Mouse (Mus musculus): ENCODE results near the gene Lrrc8d. TPM values are rescaled to one million over a fixed set of nuclear protein-coding genes. Genes with fewer than 3 reads are reported as not detected.

Gene Lrrc8d
- polyA plus RNA-seq, 1 experiment, result 34.6 TPM

- TF ChIP-seq EP300 (IDR thresholded peaks at IDR 0.05; ENCODE audit: insufficient read depth, low read depth, low read length) (no peak), POLR2A (IDR thresholded peaks at IDR 0.05; ENCODE audit: insufficient read depth, low read length) (no peak)
- Histone ChIP-seq H3K4me1 (ENCODE audit: control insufficient read depth, insufficient read depth, low read length) (no peaks in the 10 kb centered on the region), H3K9ac (ENCODE audit: low read depth, poor library complexity, severe bottlenecking) (no peak overlapping the region), H3K27ac (ENCODE audit: insufficient read depth, low read length) (no peak overlapping the region), H3K9me3 (replicated peaks; ENCODE audit: control insufficient read depth, insufficient read depth, low read length, poor library complexity, severe bottlenecking) (no peaks in the 10 kb centered on the region), H3K27me3 (ENCODE audit: control insufficient read depth, insufficient read depth, low read length, poor library complexity, severe bottlenecking) (no peaks in the 10 kb centered on the region), H3K4me3 (ENCODE audit: low read depth, low read length) (no peak overlapping the region), H3K36me3 (ENCODE audit: control insufficient read depth, insufficient read depth, low read length, poor library complexity, severe bottlenecking) (no peaks in the 10 kb centered on the region)
Measured at GRCm38 (mm10) chr5:105822521-105823498, 123.0 kb downstream of the Lrrc8d start.

GRCm38 (mm10) chr5:105824282-105824681 lies 124.5 kb downstream of the Lrrc8d start:
- Histone ChIP-seq H3K9ac (ENCODE audit: low read depth, poor library complexity, severe bottlenecking) (no peak overlapping the region), H3K4me3 (ENCODE audit: low read depth, low read length) (no peak overlapping the region), H3K27me3 (ENCODE audit: control insufficient read depth, insufficient read depth, low read length, poor library complexity, severe bottlenecking) (no peaks in the 10 kb centered on the region), H3K9me3 (replicated peaks; ENCODE audit: control insufficient read depth, insufficient read depth, low read length, poor library complexity, severe bottlenecking) (no peaks in the 10 kb centered on the region), H3K27ac (ENCODE audit: insufficient read depth, low read length) (no peak overlapping the region), H3K4me1 (ENCODE audit: control insufficient read depth, insufficient read depth, low read length) (no peaks in the 10 kb centered on the region), H3K36me3 (ENCODE audit: control insufficient read depth, insufficient read depth, low read length, poor library complexity, severe bottlenecking) (no peaks in the 10 kb centered on the region)
- TF ChIP-seq CTCF (IDR thresholded peaks at IDR 0.05; ENCODE audit: low read depth, low read length) (no peak), EP300 (IDR thresholded peaks at IDR 0.05; ENCODE audit: insufficient read depth, low read depth, low read length) (no peak), POLR2A (IDR thresholded peaks at IDR 0.05; ENCODE audit: insufficient read depth, low read length) (no peak)

DNA sequence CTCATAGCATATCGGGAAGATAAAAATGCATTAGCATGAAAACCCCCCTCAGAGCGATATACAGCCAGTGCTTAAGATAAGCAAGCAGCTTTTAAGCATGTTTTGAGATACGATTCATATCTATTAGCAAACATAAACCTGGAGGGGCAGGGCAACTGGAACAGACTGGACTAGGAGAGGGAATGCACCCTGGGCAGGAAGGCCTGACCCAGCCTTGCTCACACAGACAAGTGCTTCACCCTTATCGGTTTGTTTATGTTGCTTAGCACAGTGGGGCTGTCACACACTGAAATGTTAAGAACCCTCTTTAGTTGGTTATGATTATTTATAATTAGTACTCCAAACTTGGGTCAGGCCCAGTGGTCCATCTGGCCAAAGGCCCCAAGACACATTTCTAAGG lies 125.1 kb downstream of the Lrrc8d start:
- TF ChIP-seq POLR2A (IDR thresholded peaks at IDR 0.05; ENCODE audit: insufficient read depth, low read length), result no peak
- TF ChIP-seq EP300 (IDR thresholded peaks at IDR 0.05; ENCODE audit: insufficient read depth, low read depth, low read length), result no peak
- TF ChIP-seq CTCF (IDR thresholded peaks at IDR 0.05; ENCODE audit: low read depth, low read length), result no peak
- Histone ChIP-seq H3K4me3 (ENCODE audit: low read depth, low read length) (no peak overlapping the region), H3K9ac (ENCODE audit: low read depth, poor library complexity, severe bottlenecking) (no peak overlapping the region), H3K9me3 (replicated peaks; ENCODE audit: control insufficient read depth, insufficient read depth, low read length, poor library complexity, severe bottlenecking) (no peaks in the 10 kb centered on the region), H3K27me3 (ENCODE audit: control insufficient read depth, insufficient read depth, low read length, poor library complexity, severe bottlenecking) (no peaks in the 10 kb centered on the region), H3K4me1 (ENCODE audit: control insufficient read depth, insufficient read depth, low read length) (no peaks in the 10 kb centered on the region), H3K36me3 (ENCODE audit: control insufficient read depth, insufficient read depth, low read length, poor library complexity, severe bottlenecking) (no peaks in the 10 kb centered on the region), H3K27ac (ENCODE audit: insufficient read depth, low read length) (no peak overlapping the region)

GRCm38 (mm10) chr5:105826916-105827510 lies 127.2 kb downstream of the Lrrc8d start:
- no peaks in the 10 kb centered on the region for H3K27me3 ChIP-seq (ENCODE audit: control insufficient read depth, insufficient read depth, low read length, poor library complexity, severe bottlenecking)
- no peak overlapping the region for H3K27ac ChIP-seq (ENCODE audit: insufficient read depth, low read length)
- H3K4me3 ChIP-seq (ENCODE audit: low read depth, low read length), result no peak overlapping the region
- H3K9me3 ChIP-seq (replicated peaks; ENCODE audit: control insufficient read depth, insufficient read depth, low read length, poor library complexity, severe bottlenecking), result no peaks in the 10 kb centered on the region
- H3K36me3 ChIP-seq (ENCODE audit: control insufficient read depth, insufficient read depth, low read length, poor library complexity, severe bottlenecking), result no peaks in the 10 kb centered on the region
- no peak overlapping the region for H3K9ac ChIP-seq (ENCODE audit: low read depth, poor library complexity, severe bottlenecking)
- no peak for TF ChIP-seq EP300 (IDR thresholded peaks at IDR 0.05; ENCODE audit: insufficient read depth, low read depth, low read length)
- TF ChIP-seq CTCF (IDR thresholded peaks at IDR 0.05; ENCODE audit: low read depth, low read length), result no peak
- no peak for TF ChIP-seq POLR2A (IDR thresholded peaks at IDR 0.05; ENCODE audit: insufficient read depth, low read length)
- H3K4me1 ChIP-seq (ENCODE audit: control insufficient read depth, insufficient read depth, low read length), result no peaks in the 10 kb centered on the region

DNA sequence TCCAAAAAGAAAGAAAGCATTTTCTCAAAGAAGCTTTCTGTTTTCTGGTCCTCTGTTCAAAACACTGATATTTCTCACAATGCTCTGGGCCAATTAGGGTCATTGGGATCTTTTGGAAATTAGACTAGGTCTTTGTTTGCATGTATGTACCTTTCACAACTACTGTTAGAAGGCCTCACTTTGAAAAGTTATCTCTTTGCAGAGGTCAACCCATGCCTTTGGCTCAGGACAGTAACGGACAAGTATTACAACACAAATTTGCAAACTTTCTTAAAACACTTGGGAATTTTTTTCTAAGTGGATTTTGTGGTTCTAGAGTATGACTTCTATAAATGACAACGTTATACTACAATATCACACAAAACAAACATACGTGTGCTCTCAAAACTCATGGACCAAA lies 128.3 kb downstream of the Lrrc8d start:
- Histone ChIP-seq H3K27ac (ENCODE audit: insufficient read depth, low read length) (no peak overlapping the region), H3K27me3 (ENCODE audit: control insufficient read depth, insufficient read depth, low read length, poor library complexity, severe bottlenecking) (no peaks in the 10 kb centered on the region), H3K4me1 (ENCODE audit: control insufficient read depth, insufficient read depth, low read length) (no peaks in the 10 kb centered on the region), H3K36me3 (ENCODE audit: control insufficient read depth, insufficient read depth, low read length, poor library complexity, severe bottlenecking) (no peaks in the 10 kb centered on the region), H3K4me3 (ENCODE audit: low read depth, low read length) (no peak overlapping the region), H3K9me3 (replicated peaks; ENCODE audit: control insufficient read depth, insufficient read depth, low read length, poor library complexity, severe bottlenecking) (no peaks in the 10 kb centered on the region), H3K9ac (ENCODE audit: low read depth, poor library complexity, severe bottlenecking) (no peak overlapping the region)
- TF ChIP-seq POLR2A (IDR thresholded peaks at IDR 0.05; ENCODE audit: insufficient read depth, low read length) (no peak), CTCF (IDR thresholded peaks at IDR 0.05; ENCODE audit: low read depth, low read length) (no peak), EP300 (IDR thresholded peaks at IDR 0.05; ENCODE audit: insufficient read depth, low read depth, low read length) (no peak)

Measured in ES-Bruce4 (cell line).